Mouse (Mus musculus) cerebellum, postnatal 25 days (tissue): ENCODE measurements around the gene Ror2.

Experiments used
- DNase-seq, 2 experiments: peaks; one replicate each; pipeline ENCODE4 v3.0.0; 2021; ENCODE audit warnings: mixed read lengths in 2 of 2

Ror2 gene

GRCm38 (mm10) chr13:53233381-53233780 is 52.5 kb downstream of the Ror2 start:
- peak; percentile 8 to 39 for DNase-seq

GRCm38 (mm10) chr13:53232419-53232818 is 53.5 kb downstream of the Ror2 start:
- no peak for DNase-seq

GRCm38 (mm10) chr13:53230446-53231161 is 55.3 kb downstream of the Ror2 start:
- DNase-seq: no peak

GRCm38 (mm10) chr13:53227019-53227418 is 58.9 kb downstream of the Ror2 start:
- DNase-seq: no peak

GRCm38 (mm10) chr13:53226461-53226860 is 59.5 kb downstream of the Ror2 start:
- DNase-seq: no peak

- DNase-seq: no peak
Measured at GRCm38 (mm10) chr13:53225925-53226324, 60.0 kb downstream of the Ror2 start.

- no peak for DNase-seq
Measured at GRCm38 (mm10) chr13:53221176-53221575, 64.7 kb downstream of the Ror2 start.

GRCm38 (mm10) chr13:53219889-53220288 is 66.0 kb downstream of the Ror2 start:
- no peak for DNase-seq

- DNase-seq: no peak
Measured at GRCm38 (mm10) chr13:53219391-53219790, 66.5 kb downstream of the Ror2 start.

GRCm38 (mm10) chr13:53217396-53217975 is 68.4 kb downstream of the Ror2 start:
- no peak for DNase-seq

- no peak for DNase-seq
Measured at GRCm38 (mm10) chr13:53211971-53212733, 73.8 kb downstream of the Ror2 start.

GRCm38 (mm10) chr13:53208556-53208955 is 77.4 kb downstream of the Ror2 start:
- DNase-seq: peak in 1 of 2 experiments; percentile 9

GRCm38 (mm10) chr13:53205128-53205911 is 80.6 kb downstream of the Ror2 start:
- DNase-seq: peak in 1 of 2 experiments; percentile 9

- DNase-seq: no peak
Measured at GRCm38 (mm10) chr13:53202439-53202830, 83.5 kb downstream of the Ror2 start.

- DNase-seq: peak in 1 of 2 experiments; percentile 14
Measured at GRCm38 (mm10) chr13:53201628-53202438, 84.1 kb downstream of the Ror2 start.

GRCm38 (mm10) chr13:53200121-53200520 is 85.8 kb downstream of the Ror2 start:
- no peak for DNase-seq

GRCm38 (mm10) chr13:53199262-53199661 is 86.7 kb downstream of the Ror2 start:
- no peak for DNase-seq

- no peak for DNase-seq
Measured at GRCm38 (mm10) chr13:53196690-53197089, 89.2 kb downstream of the Ror2 start.

GRCm38 (mm10) chr13:53195951-53196677 is 89.8 kb downstream of the Ror2 start:
- DNase-seq: no peak

GRCm38 (mm10) chr13:53194306-53194705 is 91.6 kb downstream of the Ror2 start:
- no peak for DNase-seq

- no peak for DNase-seq
Measured at GRCm38 (mm10) chr13:53193713-53194112, 92.2 kb downstream of the Ror2 start.
